Mouse (Mus musculus): ENCODE results near the gene Bap1. TPM values are rescaled to one million over a fixed set of nuclear protein-coding genes. Genes with fewer than 3 reads are reported as not detected.
A peak's percentile ranks its signal among the peaks of the same experiment; 100 is the strongest.

Gene Bap1
- polyA plus RNA-seq, 1 experiment from 2014 or later, result 20.7 TPM

GRCm38 (mm10) chr14:31269456-31270100 is 18.3 kb downstream of the Bap1 start:
- TF ChIP-seq CTCF (IDR thresholded peaks at IDR 0.05; ENCODE audit: low read depth), result no peak
- peak; percentile 32; the same call in 1 of the 2 replicates for ATAC-seq
- H3K27ac ChIP-seq (ENCODE audit: low read depth, low read length), result no peak overlapping the region
- H3K4me3 ChIP-seq (ENCODE audit: low read depth, low read length), result peak overlapping the region; percentile 24
- no peaks in the 10 kb centered on the region for H3K36me3 ChIP-seq (ENCODE audit: control insufficient read depth, insufficient read depth)
- 17% methylated on average over 28 of the region's 28 CpGs for WGBS
- no peak overlapping the region for H3K9ac ChIP-seq (ENCODE audit: low read depth, low read length)
- no peaks in the 10 kb centered on the region for H3K27me3 ChIP-seq (replicated peaks; ENCODE audit: control insufficient read depth, insufficient read depth, low read length)
- H3K9me3 ChIP-seq (ENCODE audit: control insufficient read depth), result no peaks in the 10 kb centered on the region
- peak overlapping the region; percentile 63 for H3K4me2 ChIP-seq (replicated peaks; ENCODE audit: low read depth)
- H3K4me1 ChIP-seq (replicated peaks; ENCODE audit: control insufficient read depth, insufficient read depth, low read length), result no peaks in the 10 kb centered on the region

- no peak for TF ChIP-seq CTCF (IDR thresholded peaks at IDR 0.05; ENCODE audit: low read depth)
- H3K4me2 ChIP-seq (replicated peaks; ENCODE audit: low read depth), result no peak overlapping the region
- H3K27ac ChIP-seq (ENCODE audit: low read depth, low read length), result no peak overlapping the region
- no peaks in the 10 kb centered on the region for H3K36me3 ChIP-seq (ENCODE audit: control insufficient read depth, insufficient read depth)
- H3K4me1 ChIP-seq (replicated peaks; ENCODE audit: control insufficient read depth, insufficient read depth, low read length), result no peaks in the 10 kb centered on the region
- no peak overlapping the region for H3K4me3 ChIP-seq (ENCODE audit: low read depth, low read length)
- no peak overlapping the region for H3K9ac ChIP-seq (ENCODE audit: low read depth, low read length)
- no peaks in the 10 kb centered on the region for H3K9me3 ChIP-seq (ENCODE audit: control insufficient read depth)
- no peak for ATAC-seq
- H3K27me3 ChIP-seq (replicated peaks; ENCODE audit: control insufficient read depth, insufficient read depth, low read length), result no peaks in the 10 kb centered on the region
- 93% methylated on average over 6 of the region's 6 CpGs for WGBS
These were observed 19.9 kb downstream of the Bap1 start for GRCm38 (mm10) chr14:31271121-31271520.

GRCm38 (mm10) chr14:31272164-31272563 is 20.9 kb downstream of the Bap1 start:
- no peaks in the 10 kb centered on the region for H3K36me3 ChIP-seq (ENCODE audit: control insufficient read depth, insufficient read depth)
- 26% methylated on average over 7 of the region's 7 CpGs for WGBS
- no peak overlapping the region for H3K4me2 ChIP-seq (replicated peaks; ENCODE audit: low read depth)
- no peak overlapping the region for H3K4me3 ChIP-seq (ENCODE audit: low read depth, low read length)
- no peaks in the 10 kb centered on the region for H3K4me1 ChIP-seq (replicated peaks; ENCODE audit: control insufficient read depth, insufficient read depth, low read length)
- no peak for ATAC-seq
- H3K27me3 ChIP-seq (replicated peaks; ENCODE audit: control insufficient read depth, insufficient read depth, low read length), result no peaks in the 10 kb centered on the region
- TF ChIP-seq CTCF (IDR thresholded peaks at IDR 0.05; ENCODE audit: low read depth), result peak; percentile 91
- no peaks in the 10 kb centered on the region for H3K9me3 ChIP-seq (ENCODE audit: control insufficient read depth)
- no peak overlapping the region for H3K9ac ChIP-seq (ENCODE audit: low read depth, low read length)
- no peak overlapping the region for H3K27ac ChIP-seq (ENCODE audit: low read depth, low read length)

GRCm38 (mm10) chr14:31285728-31286127 is 34.5 kb downstream of the Bap1 start:
- Histone ChIP-seq H3K4me3 (ENCODE audit: low read depth, low read length) (no peak overlapping the region), H3K27me3 (replicated peaks; ENCODE audit: control insufficient read depth, insufficient read depth, low read length) (no peaks in the 10 kb centered on the region; the same call in 1 of the 2 replicates), H3K9me3 (ENCODE audit: control insufficient read depth) (no peaks in the 10 kb centered on the region), H3K9ac (ENCODE audit: low read depth, low read length) (no peak overlapping the region), H3K27ac (ENCODE audit: low read depth, low read length) (no peak overlapping the region), H3K4me2 (replicated peaks; ENCODE audit: low read depth) (no peak overlapping the region), H3K36me3 (ENCODE audit: control insufficient read depth, insufficient read depth) (no peaks in the 10 kb centered on the region), H3K4me1 (replicated peaks; ENCODE audit: control insufficient read depth, insufficient read depth, low read length) (no peaks in the 10 kb centered on the region)
- no peak for ATAC-seq
- 79% methylated on average over 8 of the region's 8 CpGs for WGBS
- no peak for TF ChIP-seq CTCF (IDR thresholded peaks at IDR 0.05; ENCODE audit: low read depth)

Other genes with a start within 250 kb of the Bap1 start
- gene Spcs1, start 249.8 kb upstream of the Bap1 start, polyA plus RNA-seq (2015; fragmentation: Nextera tagmentation; extraction: Ambion mirVana), result 434 and 465 TPM in 2 replicates
- 33.1 and 39.8 TPM in 2 replicates for gene Pbrm1, start 232.3 kb upstream of the Bap1 start, polyA plus RNA-seq (2015; fragmentation: Nextera tagmentation; extraction: Ambion mirVana)
- gene Gnl3, start 232.3 kb upstream of the Bap1 start, polyA plus RNA-seq (2015; fragmentation: Nextera tagmentation; extraction: Ambion mirVana), result 53.5 and 59.6 TPM in 2 replicates
- gene Smim4, start 122.5 kb upstream of the Bap1 start, polyA plus RNA-seq (2015; fragmentation: Nextera tagmentation; extraction: Ambion mirVana), result 127 and 132 TPM in 2 replicates
- 31.2 and 34.9 TPM in 2 replicates for gene Nt5dc2, start 120.4 kb upstream of the Bap1 start, polyA plus RNA-seq (2015; fragmentation: Nextera tagmentation; extraction: Ambion mirVana)
- gene Stab1, start 82.8 kb upstream of the Bap1 start, polyA plus RNA-seq (2015; fragmentation: Nextera tagmentation; extraction: Ambion mirVana), result 20.6 and 23.1 TPM in 2 replicates
- gene Tnnc1, start 43.1 kb upstream of the Bap1 start, polyA plus RNA-seq (2015; fragmentation: Nextera tagmentation; extraction: Ambion mirVana), result 1.4 and 1.6 TPM in 2 replicates
- gene Nisch, start 34.5 kb upstream of the Bap1 start, polyA plus RNA-seq (2015; fragmentation: Nextera tagmentation; extraction: Ambion mirVana), result 74.1 and 78.8 TPM in 2 replicates
- 0.61 and 0.74 TPM in 2 replicates for gene Sema3g, start 33.6 kb upstream of the Bap1 start, polyA plus RNA-seq (2015; fragmentation: Nextera tagmentation; extraction: Ambion mirVana)
- 8.6 and 10.3 TPM in 2 replicates for gene Phf7, start 133 bp upstream of the Bap1 start, polyA plus RNA-seq (2015; fragmentation: Nextera tagmentation; extraction: Ambion mirVana)
- gene Dnah1, start 72.4 kb downstream of the Bap1 start, polyA plus RNA-seq (2015; fragmentation: Nextera tagmentation; extraction: Ambion mirVana), result 0.30 and 0.57 TPM in 2 replicates
- 18.6 and 18.7 TPM in 2 replicates for gene Capn7, start 85.2 kb downstream of the Bap1 start, polyA plus RNA-seq (2015; fragmentation: Nextera tagmentation; extraction: Ambion mirVana)
- 12.0 and 12.4 TPM in 2 replicates for gene Sh3bp5, start 184.6 kb downstream of the Bap1 start, polyA plus RNA-seq (2015; fragmentation: Nextera tagmentation; extraction: Ambion mirVana)
- gene Eaf1, start 242.9 kb downstream of the Bap1 start, polyA plus RNA-seq (2015; fragmentation: Nextera tagmentation; extraction: Ambion mirVana), result 10.8 and 11.8 TPM in 2 replicates
- gene Mettl6, start 243.6 kb downstream of the Bap1 start, polyA plus RNA-seq (2015; fragmentation: Nextera tagmentation; extraction: Ambion mirVana), result 28.2 and 28.6 TPM in 2 replicates

Measured in intestine, postnatal 0 days (tissue).